Mouse (Mus musculus) frontal cortex, postnatal 25 days (tissue): Measurements from ENCODE around the gene Pick1.

Source experiments
- DNase-seq, 2 experiments: peaks; one replicate each; pipeline ENCODE4 v3.0.0; 2022; ENCODE audit warnings: low spot score in 2 of 2

Gene Pick1

DNA sequence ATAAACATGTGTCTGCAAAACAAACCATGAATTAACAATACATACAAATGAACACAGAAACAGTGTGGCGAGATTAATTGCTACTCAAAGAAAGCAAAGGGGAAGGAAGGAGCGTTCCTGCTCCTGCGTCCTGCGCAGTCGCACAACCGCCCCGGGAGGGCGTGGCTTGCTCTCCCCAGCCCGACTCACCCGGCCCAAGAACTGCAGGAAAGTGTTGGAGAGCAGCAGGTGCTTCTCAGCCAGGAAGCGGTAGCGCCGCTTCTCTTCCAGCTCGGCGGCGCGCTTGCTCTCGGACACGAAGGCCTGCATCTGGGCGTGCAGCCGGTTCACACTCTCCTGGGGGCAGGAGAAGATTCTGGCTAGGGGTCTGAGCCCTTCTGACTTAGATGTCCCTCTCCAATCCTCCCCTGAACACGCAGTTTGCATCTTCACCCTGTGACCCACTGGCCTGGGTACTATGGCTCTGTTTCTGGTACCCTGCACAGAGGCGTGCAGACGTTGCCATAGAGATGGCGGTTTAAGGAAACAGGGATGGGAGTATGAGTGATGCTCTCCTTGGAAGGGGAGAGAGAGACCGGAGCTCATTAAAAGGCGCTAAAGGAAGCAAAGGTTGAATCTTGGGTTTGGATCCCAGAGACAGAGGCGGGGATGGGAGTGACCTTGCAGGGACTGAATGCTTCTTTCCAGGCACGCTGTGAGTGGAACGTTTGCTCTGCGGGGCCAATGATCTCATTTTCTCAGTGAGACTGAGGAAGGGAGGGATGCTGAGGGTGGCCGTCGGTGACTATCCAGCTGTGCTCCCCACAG, 41.5 kb downstream of the Pick1 start:
- no peak for DNase-seq

DNA sequence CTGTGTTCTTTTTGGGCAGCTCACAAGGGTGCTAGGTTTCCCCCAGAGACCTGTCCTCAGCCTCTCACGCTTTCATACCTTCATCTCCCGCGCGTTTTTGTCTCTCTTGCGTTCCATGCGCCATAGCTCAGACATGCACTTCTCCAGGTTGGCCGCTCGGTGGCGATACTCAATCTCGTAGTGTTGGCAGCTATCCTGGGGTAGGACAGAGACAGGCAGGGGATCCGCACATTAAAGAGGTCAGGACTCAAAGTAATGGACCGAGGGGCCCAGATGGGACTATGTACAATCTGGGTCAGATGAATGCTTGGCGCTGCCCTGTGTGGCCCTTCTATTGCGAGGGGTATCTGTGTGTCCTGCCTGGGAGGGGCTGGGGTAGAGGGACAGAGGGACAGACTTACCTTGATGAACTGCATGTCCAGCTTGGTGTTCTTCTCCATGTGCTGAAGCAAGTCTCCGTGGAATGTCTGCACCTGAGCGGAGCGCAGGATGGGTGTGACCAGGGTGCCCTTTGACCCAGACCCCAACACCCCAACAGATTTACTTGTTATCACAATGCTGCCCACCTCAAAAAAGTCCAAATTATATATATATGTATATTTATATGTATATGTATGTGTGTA, 42.3 kb downstream of the Pick1 start:
- DNase-seq = no peak

DNA sequence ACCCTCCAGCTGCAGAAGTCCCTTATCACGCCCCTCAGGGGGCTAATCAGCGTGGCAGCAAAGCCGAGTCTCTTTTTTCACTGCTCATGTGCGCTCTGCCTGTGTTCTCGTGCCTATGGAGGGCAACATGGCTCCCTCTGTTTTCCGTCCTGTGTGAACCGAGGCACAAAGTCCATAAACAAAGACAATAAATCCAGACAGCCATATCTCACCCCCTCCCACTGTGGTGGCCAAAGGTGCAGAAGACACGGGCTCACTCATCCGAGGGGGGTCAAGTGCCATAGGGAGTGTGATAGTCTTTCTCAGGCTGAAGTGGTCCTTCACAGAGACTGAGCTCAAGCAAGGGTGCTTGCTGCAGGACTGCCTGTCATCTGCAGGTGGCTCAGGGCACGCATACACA, 44.0 kb downstream of the Pick1 start:
- no peak for DNase-seq

DNA sequence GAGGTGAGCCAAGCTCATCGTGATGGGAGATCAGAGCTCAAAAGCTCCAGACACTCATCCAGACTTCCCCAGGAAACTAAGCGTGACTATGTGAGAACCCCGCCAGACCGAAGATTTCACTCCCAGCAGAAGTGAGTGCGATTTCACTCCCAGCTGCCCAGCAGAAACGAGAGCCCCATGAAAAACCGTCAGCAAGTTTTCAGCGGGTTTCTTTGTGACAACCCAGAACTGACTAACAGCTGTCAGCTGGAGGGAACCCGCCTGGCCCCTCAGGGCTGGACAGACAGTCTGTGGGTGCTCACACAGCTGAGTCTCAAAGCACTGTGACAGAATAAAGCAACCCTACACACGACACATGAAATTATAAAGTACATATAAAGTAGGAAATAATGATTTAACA, 48.8 kb downstream of the Pick1 start:
- DNase-seq = no peak

DNA sequence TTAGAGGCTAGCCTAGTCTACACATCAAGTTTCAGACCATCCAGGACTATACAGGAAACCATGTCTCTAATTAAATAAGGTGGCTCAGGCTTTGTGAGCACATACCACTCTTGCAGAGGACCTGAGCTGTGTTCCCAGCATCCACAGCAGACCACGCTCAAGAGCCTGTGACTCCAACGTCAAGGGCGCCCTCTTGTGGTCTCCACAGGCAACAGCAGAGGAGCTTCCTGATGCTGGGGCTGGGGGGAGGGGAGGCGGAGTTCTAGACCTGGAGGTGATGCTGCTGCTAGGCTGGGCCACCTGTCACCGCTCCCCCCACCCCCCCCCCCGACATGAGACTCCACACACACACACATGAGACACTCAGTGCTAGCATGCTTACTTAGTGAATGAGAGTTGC, 51.2 kb downstream of the Pick1 start:
- no peak for DNase-seq

DNA sequence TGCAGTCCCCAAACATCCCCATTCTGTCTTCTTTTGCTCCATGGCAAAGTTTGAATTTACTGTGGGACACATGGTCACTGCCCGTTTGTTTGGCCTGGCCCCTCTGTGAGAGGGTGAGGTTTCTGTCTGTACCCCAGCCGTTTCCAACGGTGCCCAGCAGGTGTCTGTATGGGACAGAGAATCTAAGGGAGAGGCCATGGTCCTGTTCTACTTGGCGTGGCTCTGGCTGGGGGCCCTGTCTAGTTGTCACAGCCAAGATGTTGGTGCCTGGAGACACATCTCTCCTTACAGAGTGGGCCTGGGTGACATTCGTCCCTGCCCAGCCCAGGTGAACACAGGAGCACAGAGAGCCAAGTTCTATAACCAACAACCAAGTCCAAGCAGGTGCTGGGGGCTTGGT, 51.9 kb downstream of the Pick1 start:
- no peak for DNase-seq

DNA sequence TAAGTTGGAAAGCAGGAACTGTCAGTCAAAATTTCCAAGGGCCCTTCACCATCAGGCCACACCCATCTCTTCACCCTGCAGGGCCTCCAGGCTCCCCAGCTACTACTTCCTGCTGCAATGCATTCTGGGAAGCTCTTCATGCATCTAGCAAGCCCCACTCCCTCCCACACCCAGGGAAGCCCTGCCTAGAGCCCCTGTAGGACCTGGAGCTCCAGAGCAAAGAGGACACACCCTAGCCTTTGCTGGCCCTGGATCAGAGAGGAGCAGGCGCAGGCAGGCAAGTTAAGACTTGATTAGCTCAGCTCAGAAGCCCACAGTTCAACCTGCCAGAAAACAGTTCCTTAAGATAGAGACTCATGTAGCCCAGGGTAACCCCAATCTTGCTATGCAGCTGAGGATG, 52.4 kb downstream of the Pick1 start:
- no peak for DNase-seq

DNA sequence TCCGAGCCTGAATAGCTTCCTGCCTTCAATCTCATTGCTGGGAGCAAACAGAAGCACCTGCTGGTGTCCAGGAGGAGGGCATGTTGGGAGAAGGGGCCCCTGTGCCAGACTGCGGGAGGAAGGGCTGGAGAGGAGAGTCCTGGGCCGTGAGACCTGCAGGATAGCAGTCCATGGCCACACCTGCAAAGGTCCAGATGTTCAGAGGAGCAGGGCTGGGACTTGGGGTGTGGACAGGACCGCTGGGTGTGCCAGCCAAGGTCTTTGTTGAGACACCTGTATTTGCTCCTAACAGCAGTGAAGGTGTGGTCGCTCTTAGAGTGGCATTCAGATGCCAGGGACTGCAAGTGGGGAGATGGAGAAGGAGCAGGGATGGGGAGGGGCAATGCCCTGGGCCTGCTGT, 53.5 kb downstream of the Pick1 start:
- DNase-seq = no peak

DNA sequence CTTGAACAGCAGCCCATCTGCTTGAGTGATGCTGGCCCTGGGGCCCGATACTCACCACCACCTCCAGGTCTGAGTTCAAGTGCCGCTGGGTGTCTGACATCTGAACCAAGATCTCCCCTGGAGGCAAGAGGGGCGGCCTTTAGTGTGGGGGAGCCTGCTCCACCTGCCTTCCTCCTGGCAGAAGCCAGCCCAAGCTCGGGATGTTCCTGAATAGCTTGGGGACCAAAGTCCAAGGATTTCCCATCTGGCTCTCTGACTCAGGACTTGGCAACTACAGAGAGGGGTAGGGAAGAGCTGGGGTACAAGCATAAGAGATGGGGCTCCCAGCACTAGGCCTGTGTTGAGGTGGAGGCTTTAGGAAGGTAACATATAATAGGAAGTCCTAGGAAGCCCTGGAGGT, 54.4 kb downstream of the Pick1 start:
- DNase-seq = no peak

DNA sequence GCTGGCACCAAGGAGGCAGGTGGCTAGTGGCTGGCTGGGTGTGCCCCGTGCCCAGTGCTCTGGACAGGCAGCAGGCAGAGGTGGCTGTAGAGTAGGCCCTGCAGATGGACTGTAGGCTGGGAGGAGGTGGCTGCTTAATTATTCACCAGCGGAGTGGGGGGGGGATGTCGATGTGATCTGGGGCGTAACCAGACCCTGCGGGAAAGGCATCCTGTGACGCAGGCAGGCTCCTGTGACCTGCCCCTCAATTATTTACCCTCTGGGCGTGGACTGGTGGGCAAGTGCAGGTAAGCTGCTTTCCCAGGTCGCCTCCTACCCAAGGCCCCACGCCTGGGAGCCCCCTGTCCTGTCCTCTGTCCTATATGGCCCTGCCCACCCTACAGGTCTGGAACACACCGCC, 56.4 kb downstream of the Pick1 start, which contains the start of gene Baiap2l2:
Gene Baiap2l2, minus strand, starts transcription at position 139 of the 400 bp plus-strand sequence.
- no peak for DNase-seq

DNA sequence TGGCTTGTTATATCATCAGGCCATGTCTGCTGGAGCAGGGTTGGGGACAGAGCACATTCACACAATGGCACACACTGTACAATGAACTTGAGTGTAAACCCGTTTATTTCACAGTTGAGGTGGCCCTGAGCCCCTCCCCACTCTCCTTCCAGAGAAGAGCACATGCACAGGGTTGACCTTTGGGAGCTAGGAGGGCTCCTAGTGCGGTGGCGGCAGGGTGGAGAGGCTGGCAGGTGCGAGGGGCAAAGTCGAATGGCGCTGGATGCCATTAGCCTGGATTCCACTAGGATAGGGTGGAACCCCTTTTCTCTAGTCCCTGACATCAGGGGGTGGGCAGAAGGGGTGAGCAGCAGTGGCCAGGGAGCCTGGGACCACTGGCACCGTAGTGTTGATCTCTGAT, 57.2 kb downstream of the Pick1 start:
- DNase-seq = no peak

DNA sequence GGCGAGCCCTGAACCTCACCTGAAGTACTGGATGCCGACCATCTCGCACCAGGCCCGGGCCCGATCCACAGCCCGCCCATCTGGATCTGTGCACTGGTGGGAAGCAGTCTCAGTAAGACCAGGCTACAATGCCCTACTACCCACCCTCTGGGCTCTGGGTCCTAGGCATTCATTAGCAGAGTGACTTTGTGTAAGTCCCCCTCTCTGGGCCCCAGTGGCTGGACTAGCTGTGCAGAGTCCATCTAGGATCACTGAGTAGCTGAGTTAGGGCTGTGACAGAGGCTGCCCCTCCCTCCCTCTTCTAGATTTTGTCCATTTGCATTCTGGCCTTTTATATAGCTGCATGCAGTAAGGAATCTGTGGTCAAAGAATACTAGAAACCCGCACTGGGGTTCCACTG, 58.1 kb downstream of the Pick1 start:
- DNase-seq = no peak

DNA sequence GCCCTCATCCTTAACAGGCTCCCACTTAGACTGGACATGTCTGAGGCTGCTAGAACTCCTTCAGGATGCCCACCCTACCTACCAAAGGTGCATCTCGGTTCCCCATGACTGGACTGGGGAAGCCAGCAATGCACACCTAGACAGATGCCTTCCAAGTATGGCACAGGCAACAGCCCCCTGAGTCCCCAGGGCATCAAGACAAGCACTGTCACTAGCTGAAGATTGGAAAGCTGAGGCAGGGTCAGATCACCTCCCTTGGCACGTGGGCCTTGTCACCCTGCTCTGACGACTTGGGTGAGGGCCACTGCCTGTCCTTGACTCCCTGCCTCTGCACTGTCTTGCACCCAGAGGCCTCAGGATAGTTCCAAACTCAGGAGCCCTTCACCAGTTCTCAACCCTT, 59.4 kb downstream of the Pick1 start:
- DNase-seq = no peak

DNA sequence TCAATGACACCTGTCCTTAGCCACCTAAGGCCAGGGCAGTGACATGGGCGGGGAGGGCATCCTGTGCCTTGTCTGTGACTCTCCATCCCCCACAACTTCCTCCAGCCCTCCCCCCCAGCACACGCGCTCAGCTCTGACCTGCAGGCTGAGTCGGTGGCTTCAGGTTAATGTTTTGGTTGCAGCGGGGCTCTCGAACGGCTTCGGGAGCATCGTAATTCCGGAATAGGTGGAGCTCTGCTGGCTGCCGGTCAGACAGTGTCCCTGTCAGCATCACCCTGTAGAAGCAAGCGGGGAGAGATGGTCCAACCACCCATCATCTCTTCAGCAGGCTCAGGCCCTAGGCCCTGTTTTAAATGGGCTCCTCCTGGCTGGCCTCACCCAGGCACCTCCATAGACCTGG, 60.5 kb downstream of the Pick1 start:
- no peak for DNase-seq

DNA sequence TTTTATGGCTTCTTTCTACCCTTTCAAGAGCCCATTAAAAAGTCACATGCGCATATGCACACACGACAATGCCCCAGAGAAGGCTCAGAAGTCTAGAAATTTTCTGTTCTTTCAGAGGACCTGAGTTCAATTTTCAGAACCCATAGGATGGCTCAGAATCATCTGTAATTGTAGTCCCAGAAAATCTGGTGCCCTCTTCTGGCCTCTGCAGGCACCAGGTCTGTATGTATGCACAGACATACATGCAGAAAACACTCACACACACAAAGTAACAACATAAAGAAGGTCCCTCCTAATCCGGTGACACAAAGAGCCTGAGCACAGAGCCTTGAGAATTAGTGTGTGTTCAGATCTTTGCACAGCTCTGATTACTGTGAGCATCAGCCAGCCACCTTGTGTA, 61.4 kb downstream of the Pick1 start:
- DNase-seq = no peak

DNA sequence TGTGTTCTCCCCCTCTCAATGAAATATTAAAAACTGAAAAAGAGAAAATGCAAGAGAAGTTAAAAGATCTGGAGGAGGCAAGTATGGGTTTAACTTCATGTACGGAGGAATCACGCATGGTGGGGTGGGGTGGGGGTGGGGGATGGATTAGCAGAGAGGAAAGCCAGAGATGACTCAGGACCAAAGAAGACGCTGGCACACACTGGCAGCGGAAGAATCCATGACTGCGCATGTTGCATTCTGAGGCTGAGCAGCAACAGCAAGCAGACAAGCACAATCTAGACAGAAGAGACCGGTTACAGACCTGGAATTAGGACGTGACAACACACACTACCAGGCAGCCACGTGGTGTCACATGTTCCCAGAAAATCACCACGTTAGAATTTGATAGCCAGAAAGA, 63.8 kb downstream of the Pick1 start:
- DNase-seq = no peak

DNA sequence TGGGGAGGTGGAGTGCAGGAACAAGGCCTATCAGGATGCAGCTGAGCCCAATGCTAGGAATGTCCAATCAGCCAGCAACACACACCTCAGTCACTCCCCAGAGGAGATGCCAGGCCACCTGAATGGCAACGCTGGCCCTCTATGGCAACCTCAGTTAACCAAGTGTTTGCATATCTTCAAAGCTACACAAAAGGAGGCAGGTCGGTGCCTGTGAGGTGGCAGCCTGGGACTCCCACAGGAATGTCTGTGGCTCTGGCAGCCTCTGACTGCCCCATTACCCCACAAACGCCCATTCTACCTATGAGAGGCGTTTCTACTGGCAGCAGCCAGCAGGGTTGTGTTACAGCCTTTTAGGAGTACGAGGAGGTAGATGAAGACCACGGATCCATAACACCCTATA, 69.6 kb downstream of the Pick1 start:
- no peak for DNase-seq
